Mouse (Mus musculus): ENCODE results near the gene Zglp1.
"Not testable (repeated sequence)": the region's sequence is repeated elsewhere in the genome, so short reads cannot be mapped to it uniquely, and the experiment has no call there.

The Zglp1 gene

DNA sequence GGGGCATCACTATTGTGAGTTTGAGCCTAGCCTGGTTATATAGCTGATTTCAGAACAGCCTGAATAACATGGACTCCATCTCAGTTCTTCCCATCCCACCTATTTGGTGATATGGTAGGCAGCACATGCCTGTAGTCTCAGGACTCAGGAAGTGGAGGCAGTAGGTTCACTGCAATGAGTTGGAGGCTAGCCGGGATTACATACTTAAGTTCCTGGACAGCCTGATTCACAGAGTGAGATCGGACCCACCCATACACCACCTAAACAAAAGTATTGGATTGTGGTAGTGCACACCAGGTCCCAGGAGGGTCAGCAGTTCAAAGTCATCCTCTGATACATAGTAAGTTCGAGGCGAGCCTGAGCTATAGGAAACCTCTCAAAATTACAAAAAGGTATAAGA lies 5.7 kb upstream of the Zglp1 start:
- peak; percentile 20 for DNase-seq (ENCODE audit: inconsistent ontology term)

DNA sequence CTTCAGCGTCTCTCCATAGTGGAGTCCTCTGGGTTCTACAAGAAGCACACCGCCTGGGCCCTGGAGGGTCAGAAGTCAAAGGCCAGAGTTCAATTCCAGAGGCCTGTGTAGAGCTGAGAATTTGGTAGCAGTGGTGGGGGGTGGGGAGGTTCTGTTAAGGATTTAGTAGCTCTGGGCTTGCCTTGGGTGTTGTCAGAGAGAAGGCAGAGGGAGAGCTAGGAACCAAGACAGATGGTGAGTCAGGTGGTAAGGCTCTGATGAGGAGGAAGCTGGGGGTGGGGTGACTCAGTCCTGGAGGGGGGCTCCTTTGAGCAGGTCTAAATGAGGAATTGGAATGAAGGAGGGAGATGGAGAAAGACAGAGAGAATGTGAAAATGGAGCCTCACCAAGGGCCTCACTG lies 4.0 kb downstream of the Zglp1 start:
- DNase-seq (ENCODE audit: inconsistent ontology term), result no peak

DNA sequence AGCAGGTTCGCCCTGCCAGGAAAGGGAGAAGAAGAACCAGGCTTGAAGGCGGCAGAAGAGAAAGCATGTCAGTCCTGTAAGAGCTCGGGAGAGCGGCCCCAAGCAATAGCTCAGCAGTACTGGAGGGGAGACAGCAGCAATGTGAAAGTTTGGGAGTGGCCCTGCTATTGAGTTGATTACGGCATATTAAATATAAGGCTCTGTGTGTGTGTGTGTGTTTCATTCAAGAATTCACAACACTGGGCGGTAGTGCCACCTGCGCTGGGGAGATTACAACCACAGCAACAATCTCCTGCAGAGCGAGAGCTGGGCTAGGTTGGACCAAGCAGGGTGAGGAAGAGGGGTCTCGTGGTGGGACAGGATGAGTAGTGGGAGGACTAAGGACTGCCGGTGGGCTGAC lies 15.3 kb downstream of the Zglp1 start:
- no peak for DNase-seq (ENCODE audit: inconsistent ontology term)

DNA sequence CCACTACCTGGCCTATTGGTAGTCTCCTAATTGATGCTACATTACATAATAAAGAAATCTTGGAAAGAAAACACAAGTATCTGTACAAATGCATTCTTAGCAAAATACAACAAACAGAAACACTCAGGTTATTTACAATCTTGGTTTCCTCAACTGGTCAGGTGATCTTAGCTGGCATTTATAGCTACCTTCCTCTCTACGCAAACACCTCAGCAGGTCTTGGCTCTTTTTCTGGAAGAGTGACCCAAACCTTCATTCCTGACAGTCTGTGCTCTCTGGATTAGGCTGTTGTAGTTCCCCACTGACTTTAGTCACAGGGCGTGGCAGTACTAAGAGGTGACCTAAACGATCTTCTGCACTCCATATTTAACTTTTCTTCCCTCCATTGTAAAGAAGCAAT lies 21.7 kb downstream of the Zglp1 start:
- DNase-seq (ENCODE audit: inconsistent ontology term), result no peak

DNA sequence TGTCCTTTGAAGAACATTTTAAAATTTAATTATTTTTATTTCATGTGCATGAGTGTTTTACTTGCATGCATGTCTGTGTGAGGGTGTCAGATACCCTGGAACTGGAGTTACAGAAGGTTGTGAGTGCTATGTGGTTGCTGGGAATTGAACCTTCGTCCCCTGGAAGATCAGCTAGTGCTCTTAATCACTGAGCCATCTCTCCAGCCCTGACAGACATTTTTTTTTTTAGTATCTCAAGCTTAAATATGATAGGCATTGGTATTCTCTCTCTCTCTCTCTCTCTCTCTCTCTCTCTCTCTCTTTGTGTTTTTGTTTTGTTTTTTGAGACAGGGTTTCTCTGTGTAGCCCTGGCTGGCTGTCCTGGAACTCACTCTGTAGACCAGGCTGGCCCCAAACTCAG lies 22.1 kb downstream of the Zglp1 start:
- DNase-seq (ENCODE audit: inconsistent ontology term), result not testable (repeated sequence)

DNA sequence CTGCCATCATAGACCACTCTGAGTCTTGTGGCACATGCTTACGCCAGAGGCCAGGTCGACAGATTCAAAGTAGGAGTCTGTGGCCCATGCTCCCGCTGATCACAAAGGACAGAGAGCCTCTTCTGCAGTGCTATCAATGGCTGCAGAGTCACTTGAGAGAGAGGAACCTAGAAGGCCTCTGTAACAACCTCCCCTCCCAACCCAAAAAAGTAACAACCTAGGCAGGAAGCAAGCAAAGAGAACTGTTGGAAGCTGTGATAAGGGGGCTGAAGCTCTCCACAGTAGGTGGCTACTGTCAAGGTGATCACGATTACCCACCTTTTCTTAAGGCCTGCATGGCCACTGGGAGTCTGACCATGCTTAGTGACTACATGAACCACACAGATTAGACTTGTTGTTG lies 23.3 kb downstream of the Zglp1 start:
- DNase-seq (ENCODE audit: inconsistent ontology term), result no peak

DNA sequence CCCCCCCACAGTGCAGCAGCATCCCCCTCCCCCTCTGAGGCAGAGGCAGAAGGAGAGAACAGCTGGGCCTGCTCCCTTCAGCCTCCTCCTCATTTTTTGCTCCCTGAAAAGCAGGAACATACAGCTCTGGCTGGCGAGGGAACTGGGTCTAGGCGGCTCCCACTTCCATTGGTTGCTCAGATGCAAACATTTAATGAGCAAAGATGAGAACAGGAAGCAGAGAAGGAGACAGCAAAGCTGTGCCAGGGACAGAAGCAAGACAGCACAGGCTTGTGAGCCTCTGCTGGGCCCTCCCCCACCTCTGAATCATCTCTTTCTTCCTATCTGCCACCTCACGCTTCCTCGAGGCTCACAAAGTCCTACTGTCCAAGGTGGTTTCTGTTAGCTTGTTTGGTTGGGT lies 25.6 kb downstream of the Zglp1 start:
- DNase-seq (ENCODE audit: inconsistent ontology term), result no peak

DNA sequence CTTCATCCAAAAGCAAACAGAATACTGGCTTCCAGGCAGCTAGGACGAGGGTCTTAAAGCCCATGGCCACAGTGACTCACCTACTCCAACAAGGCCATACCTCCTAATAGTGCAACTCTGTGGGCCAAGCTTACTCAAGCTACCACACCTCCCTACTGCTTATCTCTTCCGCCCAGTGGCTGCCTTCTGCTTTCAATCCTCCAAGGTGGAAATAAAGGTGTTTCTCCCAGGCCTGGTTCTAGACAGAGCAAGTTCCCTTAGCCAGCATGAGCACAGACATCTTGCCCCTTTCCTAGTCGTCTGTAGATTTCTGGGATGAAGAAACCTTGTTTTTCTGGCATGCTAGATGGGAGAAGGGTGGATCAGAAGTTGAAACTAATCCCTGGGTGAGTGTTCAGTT lies 27.1 kb downstream of the Zglp1 start:
- DNase-seq (ENCODE audit: inconsistent ontology term), result no peak

DNA sequence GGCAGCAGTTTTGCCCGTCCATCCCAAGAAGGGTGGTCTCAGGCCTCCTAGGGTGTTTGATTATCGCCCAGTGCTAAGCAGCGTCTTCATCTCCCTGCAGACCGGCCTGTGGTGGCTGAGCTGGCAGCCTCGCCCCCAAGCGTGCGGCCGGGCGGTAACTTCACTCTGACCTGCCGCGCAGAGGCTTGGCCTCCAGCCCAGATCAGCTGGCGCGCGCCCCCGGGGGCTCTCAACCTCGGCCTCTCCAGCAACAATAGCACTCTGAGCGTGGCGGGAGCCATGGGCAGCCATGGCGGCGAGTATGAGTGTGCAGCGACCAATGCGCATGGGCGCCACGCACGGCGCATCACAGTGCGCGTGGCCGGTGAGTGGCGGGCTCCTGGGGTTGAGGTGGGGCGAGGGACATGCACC lies 29.4 kb downstream of the Zglp1 start:
- DNase-seq (ENCODE audit: inconsistent ontology term), result peak; percentile 76

DNA sequence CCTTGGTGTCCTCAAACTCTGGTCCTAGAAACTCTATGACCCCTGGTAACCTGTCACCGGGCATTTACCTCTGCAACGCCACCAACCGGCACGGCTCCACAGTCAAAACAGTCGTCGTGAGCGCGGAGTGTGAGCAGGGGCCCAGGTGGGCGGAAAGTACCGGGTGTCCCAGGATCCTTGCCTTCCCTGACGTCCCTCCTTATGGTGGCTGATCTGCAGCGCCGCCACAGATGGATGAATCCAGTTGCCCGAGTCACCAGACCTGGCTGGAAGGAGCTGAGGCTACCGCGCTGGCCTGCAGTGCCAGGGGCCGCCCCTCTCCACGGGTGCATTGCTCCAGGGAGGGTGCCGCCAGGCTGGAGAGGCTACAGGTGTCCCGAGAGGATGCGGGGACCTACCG lies 30.2 kb downstream of the Zglp1 start:
- no peak for DNase-seq (ENCODE audit: inconsistent ontology term)

DNA sequence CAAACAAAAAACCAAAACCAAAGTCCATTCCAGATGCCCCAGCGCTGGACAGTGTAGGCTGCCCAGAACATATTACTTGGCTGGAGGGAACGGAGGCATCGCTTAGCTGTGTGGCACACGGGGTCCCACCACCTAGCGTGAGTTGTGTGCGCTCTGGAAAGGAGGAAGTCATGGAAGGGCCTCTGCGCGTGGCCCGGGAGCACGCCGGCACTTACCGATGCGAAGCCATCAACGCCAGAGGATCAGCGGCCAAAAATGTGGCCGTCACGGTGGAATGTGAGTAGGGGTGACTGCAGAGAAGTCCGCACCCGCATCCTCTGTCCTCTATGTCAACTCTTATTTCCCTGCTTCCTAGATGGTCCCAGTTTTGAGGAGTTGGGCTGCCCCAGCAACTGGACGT lies 30.7 kb downstream of the Zglp1 start:
- no peak for DNase-seq (ENCODE audit: inconsistent ontology term)

DNA sequence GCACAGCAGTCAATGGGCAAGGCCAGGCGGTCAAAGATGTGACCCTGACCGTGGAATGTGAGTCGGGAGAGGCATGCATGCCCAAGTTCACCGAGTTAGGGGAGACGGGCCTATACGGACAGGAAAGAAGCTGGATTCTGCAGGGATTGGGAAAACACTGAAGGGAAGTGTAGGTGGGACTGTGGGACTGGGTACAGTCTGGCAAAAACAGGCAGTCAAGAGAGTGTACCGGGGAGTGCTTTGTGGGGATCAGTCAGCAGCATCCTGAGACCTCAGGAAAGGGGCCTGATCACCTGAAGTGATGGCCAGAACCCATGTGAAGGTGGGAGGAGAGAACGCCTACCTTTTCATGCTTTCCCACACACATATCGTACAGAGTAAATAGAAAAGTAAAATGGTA lies 31.3 kb downstream of the Zglp1 start:
- DNase-seq (ENCODE audit: inconsistent ontology term), result no peak

DNA sequence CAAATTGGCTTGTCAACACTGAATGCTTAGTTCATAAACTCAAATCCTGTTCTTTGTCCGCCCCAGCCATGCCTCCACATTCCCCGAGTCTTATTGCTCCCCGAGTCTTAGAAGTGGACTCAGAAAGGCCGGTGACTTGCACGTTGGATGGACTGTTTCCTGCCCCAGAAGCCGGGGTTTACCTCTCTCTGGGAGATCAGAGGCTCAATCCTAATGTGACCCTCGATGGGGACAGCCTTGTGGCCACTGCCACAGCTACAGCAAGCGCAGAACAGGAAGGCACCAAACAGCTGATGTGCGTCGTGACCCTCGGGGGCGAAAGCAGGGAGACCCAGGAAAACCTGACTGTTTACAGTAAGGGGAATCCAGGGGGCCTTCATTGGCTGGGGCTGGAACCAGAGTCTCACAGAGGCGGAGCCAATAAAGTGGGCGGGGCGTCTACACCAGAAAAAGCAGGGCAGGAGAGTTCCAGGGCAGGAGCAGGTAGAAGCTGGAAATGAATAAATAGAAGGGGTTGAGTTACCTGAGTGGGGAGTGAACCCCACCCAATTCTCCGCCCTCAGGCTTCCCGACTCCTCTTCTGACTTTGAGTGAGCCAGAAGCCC lies 32.3 kb downstream of the Zglp1 start:
- DNase-seq (ENCODE audit: inconsistent ontology term), result no peak

DNA sequence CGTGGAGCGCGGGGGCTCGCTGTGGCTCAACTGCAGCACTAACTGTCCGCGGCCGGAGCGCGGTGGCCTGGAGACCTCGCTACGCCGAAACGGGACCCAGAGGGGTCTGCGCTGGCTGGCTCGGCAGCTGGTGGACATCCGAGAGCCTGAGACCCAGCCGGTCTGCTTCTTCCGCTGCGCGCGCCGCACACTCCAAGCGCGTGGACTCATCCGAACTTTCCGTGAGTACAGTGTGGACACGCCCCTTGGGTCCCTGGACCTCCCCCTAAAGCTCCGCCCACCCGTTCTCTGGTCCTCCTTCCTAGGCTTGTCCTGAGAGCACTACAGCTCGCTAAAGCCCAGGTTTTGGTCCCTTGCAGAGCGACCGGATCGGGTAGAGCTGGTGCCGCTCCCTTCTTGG lies 33.8 kb downstream of the Zglp1 start:
- DNase-seq (ENCODE audit: inconsistent ontology term), result peak; percentile 95

DNA sequence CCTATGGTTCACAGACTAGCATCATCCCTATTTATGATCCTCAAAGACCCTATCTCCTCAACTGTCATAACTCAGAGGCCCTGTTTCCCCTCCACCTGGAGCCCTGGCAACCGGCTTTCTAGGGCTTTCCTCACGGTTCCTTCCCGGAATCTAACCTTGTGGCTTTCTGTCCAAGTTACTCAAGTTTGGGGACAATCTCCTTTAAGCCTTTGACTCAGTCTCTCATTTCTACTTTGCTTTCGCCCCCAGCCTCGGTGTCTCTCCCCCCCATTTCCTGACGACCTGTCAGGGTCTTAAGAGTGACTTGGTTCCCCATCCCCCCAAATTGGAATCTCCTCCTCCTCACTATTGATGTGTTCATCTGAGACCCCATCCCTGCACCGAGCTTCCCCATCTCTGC lies 34.4 kb downstream of the Zglp1 start:
- DNase-seq (ENCODE audit: inconsistent ontology term), result no peak

DNA sequence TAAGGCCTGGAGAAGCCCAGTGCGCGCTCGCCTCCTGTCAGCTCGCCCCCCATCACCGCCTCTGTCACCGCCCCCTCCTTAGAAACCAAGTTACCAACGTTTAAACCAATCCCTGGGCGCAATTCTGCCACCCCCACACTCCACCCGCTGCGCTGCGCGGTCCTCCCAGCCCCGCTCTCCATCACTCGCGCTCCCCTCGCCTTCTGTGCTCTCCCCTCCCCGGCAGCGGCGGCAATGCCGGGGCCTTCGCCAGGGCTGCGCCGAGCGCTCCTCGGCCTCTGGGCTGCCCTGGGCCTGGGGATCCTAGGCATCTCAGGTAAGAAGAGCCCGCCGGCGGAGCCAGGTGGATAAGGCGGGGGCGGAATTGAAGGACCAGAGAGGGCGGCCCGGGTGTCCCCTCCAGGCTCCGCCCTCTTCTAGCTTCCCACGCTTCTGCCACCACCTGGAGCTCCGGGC lies 35.0 kb downstream of the Zglp1 start, which contains the start of gene Icam5:
Gene Icam5 (plus strand): TSS at position 178 of the 456 bp plus-strand sequence.
- DNase-seq (ENCODE audit: inconsistent ontology term), result peak; percentile 59

DNA sequence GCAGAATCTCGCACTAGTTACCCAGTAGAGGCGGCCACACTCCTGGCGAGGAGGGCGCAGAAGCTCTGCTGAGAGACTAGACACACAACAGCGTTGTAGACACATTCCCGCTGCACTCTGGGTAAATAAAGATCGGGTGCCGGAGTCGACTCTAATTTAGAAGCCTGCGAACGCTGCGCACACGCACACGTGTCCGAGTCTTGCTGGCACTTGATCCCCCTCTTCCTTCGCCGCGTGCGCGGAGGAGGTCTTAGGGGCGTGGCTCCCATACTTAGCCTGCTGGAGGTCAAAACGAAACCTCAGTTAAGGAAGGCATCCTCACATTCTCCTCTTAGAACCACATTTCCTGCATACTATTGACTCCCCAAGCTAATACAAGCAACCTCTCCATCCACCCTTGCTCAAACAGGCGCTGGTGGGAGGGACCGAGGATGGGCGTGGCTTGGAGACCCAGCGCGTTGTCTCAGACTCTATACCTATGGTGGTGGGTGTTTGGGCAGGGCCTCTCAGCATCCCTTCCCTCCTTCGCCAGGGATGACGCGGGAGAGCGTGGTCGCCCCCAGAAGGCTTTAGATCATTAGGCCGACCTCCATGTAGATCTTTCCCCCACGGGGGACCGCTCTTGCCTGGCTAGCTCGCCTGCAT lies 35.5 kb downstream of the Zglp1 start:
- peak; percentile 79 for DNase-seq (ENCODE audit: inconsistent ontology term)

DNA sequence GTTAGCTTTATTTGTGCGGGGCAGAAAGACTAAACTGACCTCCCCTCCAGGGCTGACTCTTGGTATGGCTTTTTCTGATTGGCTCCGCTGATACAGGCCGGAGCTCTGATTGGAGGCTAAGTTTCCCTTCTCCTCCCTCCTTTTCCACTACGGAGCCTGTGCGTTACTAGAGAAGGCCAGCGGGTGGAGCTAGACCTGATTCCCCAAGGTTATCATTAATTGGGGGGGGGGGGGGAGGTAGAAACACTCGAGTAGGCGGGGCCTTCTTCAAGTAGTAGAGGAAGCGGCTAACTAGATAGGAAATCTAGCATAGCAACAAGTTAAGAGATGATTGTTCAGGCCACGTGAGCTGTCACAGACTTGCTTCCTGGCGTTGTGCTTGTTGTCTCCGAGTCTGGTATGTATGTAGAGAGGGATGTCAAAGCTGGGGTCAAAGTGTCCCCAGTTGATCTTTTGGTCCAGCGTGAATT lies 36.1 kb downstream of the Zglp1 start:
- peak; percentile 93 for DNase-seq (ENCODE audit: inconsistent ontology term)

DNA sequence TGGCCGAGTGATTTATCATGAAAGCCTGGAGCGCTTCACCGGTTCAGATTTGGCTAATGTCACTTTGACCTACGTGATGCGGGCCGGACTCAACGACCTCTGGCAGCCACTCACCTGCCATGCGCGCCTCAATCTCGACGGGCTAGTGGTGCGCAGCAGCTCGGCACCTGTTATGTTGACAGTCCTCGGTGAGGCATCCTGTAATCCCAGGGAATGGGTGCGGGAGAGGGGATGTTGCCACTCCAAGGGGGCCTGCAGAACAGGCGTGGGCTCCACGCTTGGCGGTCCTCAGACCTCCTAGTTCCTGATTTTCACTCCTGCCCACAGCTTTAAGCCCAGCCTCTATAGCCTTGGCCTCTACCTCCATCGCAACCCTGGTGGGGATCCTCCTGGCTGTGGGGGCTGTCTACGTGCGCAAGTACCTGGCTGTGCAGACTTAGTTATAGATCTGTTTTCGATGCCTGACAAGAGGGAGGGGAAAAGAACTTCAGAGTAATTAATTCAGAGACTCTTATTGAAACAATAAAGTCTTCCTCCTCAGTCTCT lies 36.8 kb downstream of the Zglp1 start:
- DNase-seq (ENCODE audit: inconsistent ontology term), result no peak

DNA sequence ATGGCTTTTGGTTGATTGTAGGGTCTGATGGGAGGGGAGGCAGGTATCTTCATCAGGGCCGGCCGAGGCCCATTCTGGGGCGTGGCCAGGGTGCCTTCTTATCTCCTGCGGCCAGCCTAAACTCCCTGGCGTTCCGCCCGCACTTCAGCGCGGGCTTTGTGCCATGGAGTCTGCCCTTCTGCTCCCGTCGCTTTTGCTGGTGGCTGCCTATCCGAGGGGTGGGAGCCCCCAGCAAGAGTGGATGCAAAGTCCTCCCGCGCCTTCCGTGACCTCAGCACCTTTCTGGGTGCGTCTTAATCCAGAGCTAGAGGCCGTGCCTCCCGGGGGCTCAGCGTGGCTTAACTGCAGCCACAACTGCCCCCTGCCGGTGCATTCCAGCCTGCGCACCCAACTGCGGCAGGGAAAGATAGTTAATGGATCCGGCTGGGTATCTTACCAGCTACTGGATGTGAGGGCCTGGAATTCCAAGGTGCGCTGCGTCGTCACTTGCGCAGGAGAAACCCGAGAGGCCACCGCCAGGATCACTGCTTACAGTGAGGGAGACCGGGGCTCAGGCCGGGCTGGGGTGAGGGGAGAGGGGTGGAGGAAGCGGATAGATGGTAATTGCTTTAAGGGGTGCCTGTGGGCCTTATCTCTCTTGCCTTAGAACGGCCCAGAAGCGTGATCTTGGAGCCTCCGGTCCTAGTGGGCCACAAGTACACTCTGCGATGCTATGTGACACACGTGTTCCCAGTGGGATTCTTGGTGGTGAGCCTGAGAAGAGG lies 37.4 kb downstream of the Zglp1 start, which contains the start of gene Icam4:
Gene Icam4 (plus strand): TSS at position 83 of the 764 bp plus-strand sequence.
- peak; percentile 75 for DNase-seq (ENCODE audit: inconsistent ontology term)

DNA sequence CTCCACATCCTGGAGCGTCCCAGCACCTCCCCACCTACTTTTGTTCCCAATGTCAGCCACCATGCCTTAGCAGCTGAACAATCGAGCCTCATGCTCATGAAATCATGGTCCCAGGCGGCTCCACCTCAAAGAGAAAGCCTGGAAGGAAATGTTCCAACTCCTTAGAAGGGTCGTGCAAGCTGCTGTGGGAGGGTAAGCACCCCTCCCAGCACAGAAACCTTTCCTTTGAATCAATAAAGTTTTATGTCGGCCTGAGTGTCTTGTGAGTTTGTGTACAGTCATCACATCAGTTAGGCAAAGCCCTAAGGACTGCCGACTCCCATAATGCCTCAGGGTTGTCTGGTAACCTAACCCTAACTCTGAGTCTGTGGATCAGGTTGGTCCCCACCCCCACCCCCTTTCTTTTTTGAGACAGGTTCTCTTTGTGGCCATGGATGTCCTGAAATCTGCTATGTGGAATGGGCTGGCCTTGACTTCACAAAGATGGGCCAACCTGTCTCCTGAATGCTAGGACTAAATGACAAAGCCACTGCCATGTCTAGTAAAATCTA lies 38.3 kb downstream of the Zglp1 start:
- no peak for DNase-seq (ENCODE audit: inconsistent ontology term)

DNA sequence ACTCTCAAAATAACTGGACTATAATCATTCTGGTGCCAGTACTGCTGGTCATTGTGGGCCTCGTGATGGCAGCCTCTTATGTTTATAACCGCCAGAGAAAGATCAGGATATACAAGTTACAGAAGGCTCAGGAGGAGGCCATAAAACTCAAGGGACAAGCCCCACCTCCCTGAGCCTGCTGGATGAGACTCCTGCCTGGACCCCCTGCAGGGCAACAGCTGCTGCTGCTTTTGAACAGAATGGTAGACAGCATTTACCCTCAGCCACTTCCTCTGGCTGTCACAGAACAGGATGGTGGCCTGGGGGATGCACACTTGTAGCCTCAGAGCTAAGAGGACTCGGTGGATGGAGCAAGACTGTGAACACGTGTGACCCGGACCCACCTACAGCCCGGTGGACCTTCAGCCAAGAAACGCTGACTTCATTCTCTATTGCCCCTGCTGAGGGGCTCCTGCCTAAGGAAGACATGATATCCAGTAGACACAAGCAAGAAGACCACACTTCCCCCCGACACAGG lies 39.1 kb downstream of the Zglp1 start:
- DNase-seq (ENCODE audit: inconsistent ontology term), result no peak

Measured in Muller cell, postnatal 12 days (primary cell).